In genomic region chr15:12614944-12615878, GRCm38 (mm10) we compare ENCODE assay signal across 27 mouse cellular contexts.
DNase-seq lines count a peak whose midpoint lies in the region; ATAC-seq and TF ChIP-seq lines count a peak whose summit lies in the region.
"Had no signal": no experiment of that assay in that cellular context is flagged by ENCODE, and none has a peak within 500 bp of the region (broad histone marks: within the 10 kb centered on the region; RNA-seq: fewer than 3 reads in every experiment).

No protein-coding gene starts in this region.

- ATAC-seq in kidney, embryonic 16.5 days (ENCODE audit: low FRiP score, low TSS enrichment) = peak; percentile 50; the same call in 1 of the 2 replicates
- peak; percentile 64 for ATAC-seq in lung, embryonic 14.5 days (ENCODE audit: insufficient read depth)
- peak; percentile 79 for ATAC-seq in liver, embryonic 16.5 days (ENCODE audit: low read depth)
- ATAC-seq in stomach, embryonic 16.5 days (ENCODE audit: insufficient read depth, low FRiP score) = peak; percentile 53; the same call in 1 of the 2 replicates
- ATAC-seq: activated CD4-positive, CD25-positive, alpha-beta regulatory T cell, adult 4 months; forebrain, postnatal 0 days had no signal

- H3K27me3 ChIP-seq in kidney, embryonic 16.5 days (ENCODE audit: insufficient read depth, low read length) = no peaks in the 10 kb centered on the region
- H3K27me3 ChIP-seq in lung, embryonic 14.5 days (ENCODE audit: insufficient read depth, low read length) = no peaks in the 10 kb centered on the region
- no peaks in the 10 kb centered on the region for H3K27me3 ChIP-seq in liver, embryonic 16.5 days (ENCODE audit: control insufficient read depth, insufficient read depth, low read depth, low read length)
- H3K27me3 ChIP-seq in stomach, embryonic 16.5 days (ENCODE audit: control insufficient read depth, insufficient read depth, low read length) = no peaks in the 10 kb centered on the region
- H3K27me3 ChIP-seq: embryonic facial prominence, embryonic 12.5 days; heart, embryonic 15.5 days; neural tube, embryonic 12.5 days had no signal

- DNase-seq in kidney, postnatal 14 days = no peak
- peak; percentile 50 for DNase-seq in lung, embryonic 14.5 days
- DNase-seq in lung, postnatal 14 days = no peak
- no peak for DNase-seq in thymus, postnatal 14 days
- DNase-seq in right cerebral cortex, postnatal 14 days = no peak
- DNase-seq: adrenal gland, adult 8-10 months; cerebellum, adult 2 months; cerebellum, postnatal 25 days; forebrain, postnatal 0 days; gastrocnemius, postnatal 14 days; heart, adult 2 months; heart, postnatal 4 days; kidney, adult 8-10 months; midbrain, embryonic 14.5 days; right cerebral cortex, postnatal 25 days; spleen, adult 18-20 months; thymus, postnatal 36 days had no signal

- H3K4me1 ChIP-seq in kidney, embryonic 16.5 days (ENCODE audit: insufficient read depth, low read length) = peaks cover 14% of the 10 kb centered on the region; the same call in 1 of the 2 replicates
- H3K4me1 ChIP-seq in lung, embryonic 14.5 days (ENCODE audit: insufficient read depth) = peaks cover 25% of the 10 kb centered on the region; the same call in 1 of the 2 replicates
- peaks cover 3% of the 10 kb centered on the region; the same call in 1 of the 2 replicates for H3K4me1 ChIP-seq in liver, embryonic 16.5 days (ENCODE audit: control insufficient read depth, low read depth, low read length)
- H3K4me1 ChIP-seq in stomach, embryonic 16.5 days (ENCODE audit: control insufficient read depth, insufficient read depth, low read length) = peaks cover 13% of the 10 kb centered on the region
- H3K4me1 ChIP-seq: embryonic facial prominence, embryonic 12.5 days; neural tube, embryonic 12.5 days had no signal

- no peak overlapping the region for H3K9ac ChIP-seq in kidney, embryonic 16.5 days (replicated peaks; ENCODE audit: low read length)
- no peak overlapping the region for H3K9ac ChIP-seq in lung, embryonic 14.5 days
- no peak overlapping the region for H3K9ac ChIP-seq in liver, embryonic 16.5 days (ENCODE audit: low read depth, low read length)
- no peak overlapping the region for H3K9ac ChIP-seq in stomach, embryonic 16.5 days (ENCODE audit: low read length)
- H3K9ac ChIP-seq: embryonic facial prominence, embryonic 12.5 days; forebrain, postnatal 0 days; heart, embryonic 15.5 days; hindbrain, embryonic 14.5 days; liver, embryonic 14.5 days; neural tube, embryonic 12.5 days had no signal

- no peak for TF ChIP-seq CTCF in lung, embryonic 14.5 days (IDR thresholded peaks at IDR 0.05; ENCODE audit: low read depth)

- H3K9me3 ChIP-seq in kidney, embryonic 16.5 days (ENCODE audit: low read length) = no peaks in the 10 kb centered on the region
- H3K9me3 ChIP-seq in lung, embryonic 14.5 days (ENCODE audit: low read depth, low read length) = no peaks in the 10 kb centered on the region
- no peaks in the 10 kb centered on the region for H3K9me3 ChIP-seq in liver, embryonic 16.5 days (replicated peaks; ENCODE audit: control insufficient read depth, low read length)
- H3K9me3 ChIP-seq in stomach, embryonic 16.5 days (replicated peaks; ENCODE audit: control insufficient read depth, low read length) = no peaks in the 10 kb centered on the region
- H3K9me3 ChIP-seq: embryonic facial prominence, embryonic 12.5 days; heart, embryonic 15.5 days; megakaryocyte, embryonic 14.5 days; neural tube, embryonic 12.5 days had no signal

- no peaks in the 10 kb centered on the region for H3K36me3 ChIP-seq in kidney, embryonic 16.5 days (ENCODE audit: insufficient read depth, low read length)
- no peaks in the 10 kb centered on the region for H3K36me3 ChIP-seq in lung, embryonic 14.5 days (ENCODE audit: insufficient read depth)
- no peaks in the 10 kb centered on the region for H3K36me3 ChIP-seq in liver, embryonic 16.5 days (ENCODE audit: control insufficient read depth, insufficient read depth)
- no peaks in the 10 kb centered on the region for H3K36me3 ChIP-seq in stomach, embryonic 16.5 days (ENCODE audit: control insufficient read depth, insufficient read depth, low read length)
- H3K36me3 ChIP-seq: embryonic facial prominence, embryonic 12.5 days; heart, embryonic 15.5 days; neural tube, embryonic 12.5 days had no signal

- no peak overlapping the region for H3K4me3 ChIP-seq in kidney, embryonic 16.5 days (ENCODE audit: low read length)
- H3K4me3 ChIP-seq in lung, embryonic 14.5 days (ENCODE audit: low read depth, low read length) = no peak overlapping the region
- H3K4me3 ChIP-seq in liver, embryonic 16.5 days (ENCODE audit: low read depth, low read length) = no peak overlapping the region
- no peak overlapping the region for H3K4me3 ChIP-seq in stomach, embryonic 16.5 days (replicated peaks; ENCODE audit: low read length)
- H3K4me3 ChIP-seq: embryonic facial prominence, embryonic 12.5 days; heart, adult 2 months; heart, embryonic 15.5 days; megakaryocyte, embryonic 14.5 days; neural tube, embryonic 12.5 days had no signal

- H3K4me2 ChIP-seq in kidney, embryonic 16.5 days (replicated peaks; ENCODE audit: low read depth, low read length) = no peak overlapping the region
- H3K4me2 ChIP-seq in lung, embryonic 14.5 days = no peak overlapping the region
- no peak overlapping the region for H3K4me2 ChIP-seq in liver, embryonic 16.5 days (ENCODE audit: low read depth, low read length)
- no peak overlapping the region for H3K4me2 ChIP-seq in stomach, embryonic 16.5 days (ENCODE audit: low read depth, low read length)
- H3K4me2 ChIP-seq: embryonic facial prominence, embryonic 12.5 days; heart, embryonic 15.5 days; hindbrain, embryonic 14.5 days; neural tube, embryonic 12.5 days had no signal

- H3K27ac ChIP-seq in kidney, embryonic 16.5 days (ENCODE audit: low read length) = no peak overlapping the region
- no peak overlapping the region for H3K27ac ChIP-seq in lung, embryonic 14.5 days (ENCODE audit: low read depth)
- H3K27ac ChIP-seq in liver, embryonic 16.5 days (ENCODE audit: low read length) = no peak overlapping the region
- H3K27ac ChIP-seq in stomach, embryonic 16.5 days (ENCODE audit: low read length) = no peak overlapping the region
- H3K27ac ChIP-seq: embryonic facial prominence, embryonic 12.5 days; heart, adult 2 months; heart, embryonic 15.5 days; hindbrain, embryonic 14.5 days; liver, embryonic 14.5 days; neural tube, embryonic 12.5 days had no signal

- 49% methylated on average over 20 of the region's 20 CpGs for WGBS in kidney, embryonic 16.5 days
- 37% methylated on average over 20 of the region's 20 CpGs for WGBS in lung, embryonic 14.5 days
- 51% methylated on average over 20 of the region's 20 CpGs for WGBS in liver, embryonic 16.5 days (ENCODE audit: insufficient replicate concordance)
- 48% methylated on average over 20 of the region's 20 CpGs for WGBS in stomach, embryonic 16.5 days
